Mouse (Mus musculus) embryonic stem cell, embryonic (primary cell): ENCODE data around the gene Gm20388.

Experiments
- CTCF ChIA-PET, 4 experiments: fragments of 300-600 bp in 2 of 4; fragments of 350-600 bp in 2 of 4; sonication (Branson Sonifier 250); formaldehyde crosslinking; loops; one replicate each; lab custom pipeline; 2022; ENCODE audit warnings: inconsistent platforms in 2 of 4; lab: Charles Lee
- POLR2A ChIA-PET, 4 experiments: fragments of 300-600 bp in 2 of 4; fragments of 350-600 bp in 2 of 4; sonication (Branson Sonifier 250); formaldehyde crosslinking; loops; one replicate each; lab custom pipeline; 2022; ENCODE audit warnings: antibody characterized with exemption in 4 of 4, inconsistent platforms in 1 of 4; lab: Charles Lee

Gene Gm20388

DNA sequence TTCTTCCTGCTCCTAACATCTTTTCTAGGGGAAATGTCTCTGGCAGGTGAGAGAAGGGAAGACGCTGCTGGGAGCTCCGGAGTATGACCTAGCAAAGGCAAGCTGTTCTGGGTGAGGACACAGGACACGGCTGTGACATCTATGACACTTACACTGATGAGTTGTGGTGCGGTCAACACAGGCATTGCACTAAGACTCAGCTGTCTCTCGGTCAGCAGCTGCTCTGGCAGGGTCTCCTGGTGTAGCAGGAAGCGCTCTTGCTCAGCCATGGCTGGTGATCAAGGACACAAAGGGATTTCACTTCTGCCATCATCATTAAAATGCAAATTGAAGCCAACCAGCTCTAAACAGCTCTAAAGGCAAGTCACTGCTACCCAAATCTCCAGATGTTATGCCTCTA is 3997.0 kb downstream of the Gm20388 start:
- ChIA-PET POLR2A (interaction anchor here in 2 of 4 experiments (0.5 to 1.8 kb wide), 8 partner anchors 11 to 121 kb away, joined by 3 to 4 read pairs (median 3); no protein-coding TSS in a partner anchor), CTCF (interaction anchor here in 2 of 4 experiments (0.8 to 2.1 kb wide), 7 partner anchors 17 to 118 kb away, joined by 3 to 11 read pairs (median 6); no protein-coding TSS in a partner anchor)

DNA sequence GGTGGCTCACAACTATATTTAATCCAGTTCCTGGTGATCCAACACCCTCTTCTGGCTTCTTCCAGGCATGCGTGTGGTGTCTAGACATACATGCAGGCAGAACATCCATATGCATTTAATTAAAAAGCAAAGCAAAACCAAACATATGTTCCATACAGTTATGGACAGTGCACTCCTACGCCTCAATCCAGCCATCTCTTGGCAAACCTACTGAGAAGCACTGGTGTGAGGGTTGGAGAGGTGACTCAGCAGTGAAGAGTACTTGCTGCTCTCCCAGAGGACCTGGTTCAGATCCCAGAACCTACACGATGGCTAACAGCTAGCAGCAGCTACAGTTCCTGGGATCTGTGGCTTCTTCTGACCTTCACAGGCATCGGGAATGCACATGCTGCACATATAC is 4001.6 kb downstream of the Gm20388 start:
- POLR2A ChIA-PET, result interaction anchor here in 1 of 4 experiments (1.0 kb wide), 1 partner anchor 37 kb away, joined by 4 read pairs; the partner anchor contains the start of gene Nup133
- CTCF ChIA-PET, result interaction anchor here in 2 of 4 experiments (1.1 to 1.3 kb wide), 2 partner anchors 12 kb away, joined by 3 to 5 read pairs; no protein-coding TSS in a partner anchor

DNA sequence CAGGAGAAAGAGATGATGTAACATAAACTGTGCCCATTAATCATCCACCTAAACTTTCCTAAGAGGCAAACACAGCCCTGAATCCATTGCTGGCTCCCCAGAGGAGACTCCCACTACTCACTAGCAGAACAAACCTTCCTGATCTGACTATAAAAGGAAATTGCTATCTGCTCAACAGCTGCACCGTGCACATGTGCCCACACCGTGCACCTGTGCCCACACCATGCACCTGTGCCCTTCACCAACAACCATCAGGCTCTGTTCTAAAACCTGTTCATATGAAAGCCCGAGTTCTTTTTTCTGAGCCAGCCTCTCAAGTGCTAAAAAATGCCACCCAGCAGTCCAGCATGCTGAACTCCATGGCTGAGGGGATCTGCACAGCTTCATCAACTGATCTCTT is 4004.0 kb downstream of the Gm20388 start:
- ChIA-PET POLR2A (no interaction called here), CTCF (interaction anchor here in 2 of 4 experiments (1.5 to 2.0 kb wide), 1 partner anchor 10 kb away, joined by 6 to 10 read pairs; no protein-coding TSS in a partner anchor)

DNA sequence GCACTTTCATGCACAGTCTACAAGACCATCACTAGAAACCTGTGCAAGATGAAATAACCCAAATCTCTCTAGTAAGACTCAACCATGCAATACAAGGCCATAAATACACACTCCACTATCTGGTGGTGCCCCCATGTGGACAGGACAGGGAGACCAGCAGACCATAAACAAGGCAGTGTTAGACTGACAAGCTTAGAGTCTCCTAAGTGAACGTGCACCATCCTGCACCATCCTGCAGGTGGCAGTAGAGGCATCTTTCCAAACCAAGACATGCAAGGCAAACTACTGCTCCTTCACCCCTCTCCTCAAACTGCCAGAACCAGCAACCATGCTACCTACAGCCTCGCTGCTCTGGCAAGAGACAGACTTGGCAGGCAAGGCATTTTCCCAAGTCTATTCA is 4014.1 kb downstream of the Gm20388 start:
- ChIA-PET POLR2A (interaction anchor here in 2 of 4 experiments (0.6 to 6.7 kb wide), 13 partner anchors 8 to 107 kb away, joined by 3 to 31 read pairs (median 3); partner anchors contain the start of gene Nup133 (in 1 of the 2)), CTCF (interaction anchor here (0.5 to 3.0 kb wide), 82 partner anchors 8 to 739 kb away, joined by 3 to 17 read pairs (median 4); partner anchors contain the start of genes Acta1 (in 2 of the 4), Nup133 (in 2 of the 4), 2310022B05Rik (in 1 of the 4) and Abcb10 (in 1 of the 4))

DNA sequence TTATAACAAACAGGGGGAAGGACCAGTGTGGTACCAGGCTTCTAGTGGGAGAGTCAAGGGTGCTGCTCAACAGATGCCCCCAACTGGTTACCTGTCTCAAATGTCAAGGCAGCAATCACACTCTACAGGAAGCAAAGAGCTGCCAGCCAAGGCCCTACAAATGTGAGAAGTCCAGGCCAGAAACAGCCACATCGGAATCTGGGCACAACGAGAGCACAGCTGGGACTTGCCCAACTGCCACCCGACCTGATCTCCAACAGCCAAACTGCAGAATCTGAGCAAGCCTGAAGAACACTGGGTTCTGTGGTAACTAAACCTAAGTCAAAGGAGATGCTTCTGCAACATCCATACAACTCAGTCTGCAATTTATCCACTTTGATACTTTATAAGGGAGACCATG is 4015.0 kb downstream of the Gm20388 start:
- CTCF ChIA-PET, result interaction anchor here in 3 of 4 experiments (0.7 to 3.0 kb wide), 30 partner anchors 10 to 648 kb away, joined by 3 to 17 read pairs (median 6); partner anchors contain the start of gene Acta1 (in 1 of the 3)
- POLR2A ChIA-PET, result interaction anchor here in 3 of 4 experiments (0.5 to 6.7 kb wide), 9 partner anchors 11 to 741 kb away, joined by 3 to 31 read pairs (median 4); partner anchors contain the start of gene Nup133 (in 2 of the 3)

DNA sequence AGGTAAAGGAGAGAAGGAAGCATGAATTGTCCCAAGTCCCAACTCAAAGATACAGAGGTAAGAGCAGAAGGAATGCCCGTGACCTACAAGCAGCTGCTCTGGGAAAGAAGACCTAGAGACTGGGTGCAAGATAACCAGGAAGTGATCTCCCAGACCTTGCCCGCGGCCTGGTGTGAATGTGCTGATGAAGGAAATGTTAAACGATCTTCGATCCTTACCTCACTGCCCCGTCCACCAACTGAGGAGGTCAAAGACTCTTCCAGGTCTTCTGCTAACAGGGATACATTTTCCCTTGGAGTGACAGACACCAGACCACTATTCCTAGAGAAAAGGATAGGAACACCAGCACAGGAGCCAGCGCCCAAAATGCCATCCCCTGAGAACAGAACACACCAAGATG is 4018.4 kb downstream of the Gm20388 start:
- CTCF ChIA-PET, result no interaction called here
- POLR2A ChIA-PET, result no interaction called here

DNA sequence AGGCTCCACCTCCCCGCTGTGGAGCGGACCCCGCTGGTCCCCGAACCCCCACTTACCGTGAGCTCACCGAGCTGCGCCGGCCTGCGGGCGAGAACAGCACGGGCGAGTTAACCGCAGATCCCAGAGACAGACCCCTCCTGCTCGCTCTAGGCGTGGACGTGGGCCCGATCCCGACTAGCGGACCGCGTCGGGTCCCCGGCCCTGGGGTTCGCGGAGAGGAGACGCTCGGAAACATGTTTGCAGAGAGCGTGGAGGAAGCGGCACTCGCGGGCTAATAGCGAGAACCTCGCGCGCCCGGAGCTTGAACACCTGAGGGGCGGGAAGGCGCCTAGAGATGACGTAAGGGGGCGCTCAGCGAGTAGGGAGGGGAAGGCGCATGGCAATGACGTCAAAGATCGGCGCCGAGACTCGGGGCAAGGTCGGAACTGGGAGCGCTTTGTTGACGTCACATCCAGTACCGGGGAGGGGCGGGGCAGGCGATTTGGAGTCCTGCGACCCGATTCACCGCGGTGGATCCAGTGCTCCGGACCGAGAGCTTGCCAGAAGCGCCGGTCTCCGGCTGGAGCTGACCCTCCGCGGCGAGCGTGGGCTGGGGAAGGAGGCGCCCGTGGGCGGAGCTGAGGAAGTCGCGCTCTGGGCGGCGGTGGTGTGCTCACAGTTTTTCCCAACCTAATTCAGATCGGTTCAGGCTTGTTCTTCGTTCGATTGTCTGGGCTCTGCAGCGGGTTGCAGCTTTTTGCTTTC is 4038.5 kb downstream of the Gm20388 start, which contains the start of gene Nup133:
Nup133 (minus strand) TSS at position 324 of the 744 bp plus-strand sequence.
- ChIA-PET CTCF (interaction anchor here in 3 of 4 experiments (0.5 to 2.4 kb wide), 18 partner anchors 8 to 655 kb away, joined by 3 to 12 read pairs (median 4); no protein-coding TSS in a partner anchor), POLR2A (interaction anchor here (0.6 to 3.5 kb wide), 45 partner anchors 9 to 1337 kb away, joined by 3 to 23 read pairs (median 6); partner anchors contain the start of genes Abcb10 (in 3 of the 4), Taf5l (in 1 of the 4) and Urb2 (in 1 of the 4))

DNA sequence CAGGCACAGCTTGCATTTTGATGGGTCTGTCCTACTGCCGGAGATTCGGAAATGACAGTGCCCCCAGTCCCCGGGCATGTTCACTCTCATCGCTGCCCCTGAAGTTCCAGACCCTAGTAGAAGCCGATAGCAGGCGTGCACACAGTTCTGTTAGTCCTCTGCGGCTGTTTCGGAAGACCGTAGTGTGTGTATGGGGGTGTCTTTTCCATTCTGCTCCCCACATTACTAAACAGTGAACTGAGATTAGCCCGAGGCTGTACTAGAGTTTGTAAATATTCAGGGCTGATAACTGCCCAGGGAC is 4039.0 kb downstream of the Gm20388 start:
- ChIA-PET POLR2A (interaction anchor here (0.6 to 3.5 kb wide), 54 partner anchors 8 to 1337 kb away, joined by 3 to 23 read pairs (median 5); partner anchors contain the start of genes Abcb10 (in 3 of the 4), Ccsap (in 1 of the 4), Taf5l (in 1 of the 4) and Urb2 (in 1 of the 4)), CTCF (interaction anchor here (0.6 to 2.4 kb wide), 37 partner anchors 8 to 655 kb away, joined by 3 to 17 read pairs (median 5); partner anchors contain the start of gene Abcb10 (in 1 of the 4))

DNA sequence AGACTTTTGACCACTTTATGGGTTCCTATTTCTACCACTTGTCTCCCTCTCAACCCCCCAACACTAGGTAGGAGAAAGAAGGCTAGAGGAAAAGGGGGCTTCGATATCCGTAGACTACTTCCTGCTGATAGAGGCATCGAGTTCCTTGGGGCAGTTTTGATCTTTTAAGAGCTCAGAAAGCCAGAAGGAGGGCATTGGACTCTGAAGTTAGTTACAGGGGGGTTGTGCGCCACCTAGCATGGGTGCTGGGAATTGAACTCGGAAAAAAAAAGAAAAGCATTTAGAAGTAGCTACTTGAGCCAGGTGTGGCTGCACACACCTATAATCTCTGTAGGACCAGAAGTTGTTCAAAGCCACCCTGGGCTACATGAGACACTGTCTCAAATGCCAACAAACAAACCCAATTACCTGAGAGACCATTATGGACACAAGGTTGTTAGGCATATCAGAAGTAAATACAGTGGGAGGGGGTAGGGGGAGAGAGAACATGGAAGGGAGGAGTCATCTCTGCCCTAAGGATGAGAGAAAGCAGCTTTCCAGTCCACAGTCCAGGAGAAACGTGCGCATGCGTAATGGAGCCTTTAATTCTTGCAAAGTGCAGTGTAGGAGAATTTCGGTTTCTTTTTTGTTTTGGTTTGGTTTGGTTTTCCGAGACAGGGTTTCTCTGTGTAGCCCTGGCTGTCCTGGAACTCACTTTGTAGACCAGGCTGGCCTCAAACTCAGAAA is 4039.6 kb downstream of the Gm20388 start:
- POLR2A ChIA-PET, result interaction anchor here (0.6 to 3.5 kb wide), 49 partner anchors 8 to 576 kb away, joined by 3 to 23 read pairs (median 6); partner anchors contain the start of genes Abcb10 (in 3 of the 4), Ccsap (in 1 of the 4), Taf5l (in 1 of the 4) and Urb2 (in 1 of the 4)
- CTCF ChIA-PET, result interaction anchor here (0.6 to 2.4 kb wide), 48 partner anchors 8 to 461 kb away, joined by 3 to 17 read pairs (median 4); partner anchors contain the start of gene Abcb10 (in 1 of the 4)

DNA sequence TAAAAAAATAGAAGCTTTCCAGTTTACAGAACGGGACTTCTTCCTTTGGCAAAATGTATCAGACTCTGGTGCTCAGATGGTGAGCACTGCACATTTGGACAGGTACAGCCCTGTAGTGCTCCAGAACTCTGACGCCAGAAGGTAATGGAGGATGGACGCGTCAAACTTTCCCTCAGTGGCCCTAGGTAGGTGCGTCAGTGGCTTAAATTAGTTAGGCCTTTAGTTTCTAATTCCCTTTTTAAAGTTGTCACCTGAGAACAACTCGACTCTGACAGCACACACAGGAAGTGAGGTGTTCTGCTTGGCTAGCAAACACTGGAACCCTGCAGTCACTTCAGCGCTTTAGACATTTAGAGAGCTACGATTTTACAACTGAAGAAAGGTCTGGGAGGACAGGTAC is 4043.0 kb downstream of the Gm20388 start:
- POLR2A ChIA-PET, result interaction anchor here in 1 of 4 experiments (1.2 kb wide), 1 partner anchor 35 kb away, joined by 3 read pairs; no protein-coding TSS in a partner anchor
- CTCF ChIA-PET, result no interaction called here

DNA sequence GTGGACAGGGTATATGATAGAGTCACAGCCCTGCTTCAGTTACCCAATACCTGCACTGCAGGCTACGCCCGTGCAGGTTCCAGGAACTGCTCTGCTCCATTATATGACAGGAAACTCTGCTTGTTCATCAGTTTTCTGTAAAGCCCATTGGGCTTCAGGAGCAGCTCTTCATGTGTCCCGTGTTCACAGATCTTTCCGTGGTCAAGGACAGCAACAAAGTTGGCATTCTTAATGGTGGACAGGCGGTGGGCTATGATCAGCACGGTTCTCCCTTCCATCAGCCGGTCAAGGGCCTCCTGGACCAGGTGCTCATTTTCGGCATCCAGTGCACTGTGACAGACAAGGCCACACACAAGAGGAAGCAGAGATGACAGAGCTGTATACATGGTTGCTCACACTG is 4043.6 kb downstream of the Gm20388 start:
- POLR2A ChIA-PET, result interaction anchor here in 1 of 4 experiments (0.5 kb wide), 1 partner anchor 809 kb away, joined by 3 read pairs; no protein-coding TSS in a partner anchor

DNA sequence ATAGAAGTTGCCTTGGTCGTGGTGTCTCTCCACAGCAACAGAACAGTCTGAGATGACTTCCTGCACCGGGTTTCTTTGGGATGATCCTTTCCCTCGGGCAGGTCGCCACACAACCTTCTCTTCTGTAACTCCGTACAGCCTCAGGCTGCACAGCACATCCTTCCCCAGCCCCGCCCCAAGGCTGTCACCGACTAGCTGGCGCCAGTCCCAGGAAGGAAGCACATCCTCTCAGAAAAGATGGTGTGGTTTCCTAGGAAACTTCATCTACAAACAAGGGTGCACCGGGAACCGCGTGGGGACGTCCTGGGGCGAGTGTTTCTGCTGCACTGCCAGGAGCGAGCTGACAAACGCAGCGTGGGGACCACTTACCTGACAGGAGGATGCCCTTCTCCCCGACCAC is 4047.5 kb downstream of the Gm20388 start:
- POLR2A ChIA-PET, result interaction anchor here in 2 of 4 experiments (0.7 to 3.4 kb wide), 5 partner anchors 9 to 67 kb away, joined by 3 to 17 read pairs (median 4); partner anchors contain the start of genes Nup133 (in 2 of the 2) and Abcb10 (in 1 of the 2)
- CTCF ChIA-PET, result interaction anchor here in 1 of 4 experiments (1.0 to 1.3 kb wide), 2 partner anchors 8 to 35 kb away, joined by 3 to 9 read pairs; no protein-coding TSS in a partner anchor

More for the DNA sequence above, 4043.6 kb downstream of the Gm20388 start:
- CTCF ChIA-PET, result no interaction called here

DNA sequence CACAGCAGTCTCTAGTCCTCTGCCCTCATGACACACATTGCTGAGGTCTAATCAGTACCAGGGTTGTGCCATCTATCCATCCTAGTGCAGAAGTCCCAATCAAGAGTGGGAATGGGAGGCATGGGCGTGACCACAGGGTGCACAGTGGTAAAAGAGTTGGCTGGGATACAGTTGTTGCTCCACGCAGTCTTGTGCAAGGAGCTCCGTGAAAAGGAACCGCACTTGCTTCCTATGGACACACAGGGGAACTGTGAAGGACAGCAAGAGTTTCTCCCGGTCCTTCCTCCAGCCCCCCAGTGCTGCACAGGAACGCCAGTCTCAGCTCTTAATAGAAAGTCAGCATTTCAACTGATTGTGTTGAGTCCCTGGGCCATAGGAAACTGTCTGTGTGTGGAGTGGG is 4048.8 kb downstream of the Gm20388 start:
- POLR2A ChIA-PET, result interaction anchor here in 2 of 4 experiments (0.5 to 3.4 kb wide), 3 partner anchors 10 to 65 kb away, joined by 3 to 17 read pairs (median 6); partner anchors contain the start of gene Nup133 (in 2 of the 2)

DNA sequence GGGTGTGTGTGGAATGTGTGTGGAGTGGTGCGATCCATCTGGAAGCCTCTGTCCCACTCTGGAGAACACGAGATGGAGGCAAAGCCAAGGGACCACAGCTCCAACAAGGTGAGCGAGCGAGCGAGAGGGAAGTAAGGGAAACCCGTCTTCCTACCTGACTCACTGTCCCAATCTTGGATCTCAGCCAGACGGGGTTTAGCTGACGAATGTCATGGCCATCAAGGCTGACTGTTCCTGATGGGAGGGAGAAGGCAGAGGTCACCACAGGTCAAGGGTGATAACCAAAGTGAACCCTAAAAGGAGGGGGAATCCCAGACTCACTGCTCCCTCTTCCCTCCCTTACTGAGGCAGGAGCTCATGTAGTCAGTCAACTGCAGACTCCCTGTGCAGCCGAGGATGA is 4049.4 kb downstream of the Gm20388 start:
- POLR2A ChIA-PET, result interaction anchor here in 2 of 4 experiments (1.7 to 3.4 kb wide), 3 partner anchors 10 to 11 kb away, joined by 5 to 17 read pairs (median 6); partner anchors contain the start of gene Nup133 (in 2 of the 2)
- CTCF ChIA-PET, result no interaction called here

More for the DNA sequence above, 4048.8 kb downstream of the Gm20388 start:
- CTCF ChIA-PET, result no interaction called here

DNA sequence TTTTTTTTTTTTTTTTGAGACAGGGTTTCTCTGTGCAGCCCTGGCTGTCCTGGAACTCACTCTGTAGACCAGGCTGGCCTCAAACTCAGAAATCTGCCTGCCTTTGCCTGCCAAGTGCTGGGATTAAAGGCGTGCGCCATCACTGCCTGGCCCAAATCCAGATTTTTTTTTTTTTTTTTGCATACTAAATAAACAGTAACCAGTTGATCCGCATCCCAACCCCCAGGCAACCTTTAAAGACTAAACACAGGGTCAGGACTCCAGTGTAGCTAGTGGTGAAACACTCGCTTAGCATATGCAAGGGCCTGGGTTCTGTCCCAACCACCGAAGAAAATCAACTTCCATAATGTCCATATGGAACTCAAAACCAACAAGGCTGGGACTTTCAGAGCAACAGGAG is 4049.9 kb downstream of the Gm20388 start:
- ChIA-PET POLR2A (interaction anchor here in 3 of 4 experiments (0.8 to 3.4 kb wide), 4 partner anchors 10 to 668 kb away, joined by 4 to 17 read pairs (median 6); partner anchors contain the start of gene Nup133 (in 1 of the 3)), CTCF (interaction anchor here in 1 of 4 experiments (0.7 kb wide), 1 partner anchor 41 kb away, joined by 6 read pairs; no protein-coding TSS in a partner anchor)

DNA sequence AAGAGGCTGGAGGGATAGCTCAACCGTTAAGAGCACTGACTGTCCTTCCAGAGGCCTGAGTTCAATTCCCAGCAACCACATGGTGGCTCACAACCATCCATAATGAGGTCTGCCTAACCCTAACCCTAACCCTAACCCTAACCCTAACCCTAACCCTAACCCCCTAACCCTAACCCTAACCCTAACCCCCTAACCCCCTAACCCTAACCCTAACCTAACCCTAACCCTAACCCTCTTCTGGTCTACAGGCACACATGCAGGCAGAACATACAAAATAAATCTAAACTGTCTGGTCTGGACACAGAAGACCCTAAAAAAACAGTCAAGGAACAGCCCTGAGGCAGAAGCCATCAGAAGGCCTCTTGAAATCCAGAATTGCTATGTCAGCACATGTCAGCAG is 4050.7 kb downstream of the Gm20388 start:
- CTCF ChIA-PET, result no interaction called here
- POLR2A ChIA-PET, result interaction anchor here in 2 of 4 experiments (1.6 to 3.4 kb wide), 4 partner anchors 11 to 17 kb away, joined by 4 to 17 read pairs (median 8); partner anchors contain the start of gene Nup133 (in 1 of the 2)

DNA sequence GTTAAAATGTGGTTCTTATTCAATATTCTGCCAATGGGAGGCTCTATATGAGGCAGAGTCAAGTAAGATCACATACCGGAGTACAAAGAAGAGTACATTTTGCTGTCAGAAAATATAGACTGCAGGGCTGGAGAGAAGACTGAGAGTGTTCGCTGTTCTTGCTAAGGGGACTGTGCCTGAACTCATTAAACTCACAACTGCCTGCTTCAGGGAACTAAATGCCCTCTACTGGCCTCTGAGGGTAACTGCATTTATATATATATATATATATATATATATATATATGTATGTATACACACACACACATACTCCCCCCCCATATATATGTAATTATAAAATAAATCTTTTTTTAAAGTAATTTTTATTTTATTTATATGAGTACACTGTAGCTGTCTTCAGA is 4056.3 kb downstream of the Gm20388 start:
- POLR2A ChIA-PET, result interaction anchor here in 3 of 4 experiments (0.7 to 3.2 kb wide), 5 partner anchors 15 to 22 kb away, joined by 3 to 11 read pairs (median 4); partner anchors contain the start of genes Abcb10 (in 1 of the 3) and Nup133 (in 1 of the 3)
- CTCF ChIA-PET, result interaction anchor here in 2 of 4 experiments (0.7 to 1.3 kb wide), 3 partner anchors 27 to 42 kb away, joined by 3 to 4 read pairs (median 4); no protein-coding TSS in a partner anchor
